Mouse (Mus musculus) stomach, embryonic 14.5 days (tissue): Measurements from ENCODE around the gene Yeats2. TPM values are rescaled to one million over a fixed set of nuclear protein-coding genes. Genes with fewer than 3 reads are reported as not detected.

Experiments
- ATAC-seq: fragments of 200-750 bp; cut with Nextera tagmentation; 2 replicates; pipeline ENCODE4 v1.8.0; 2017; ENCODE audit warnings: low read depth, moderate TSS enrichment; ENCODE audit not compliant: insufficient number of reproducible peaks, insufficient read depth, low FRiP score
- H3K27ac ChIP-seq: fragments of 300-500 bp; sonication (generic); 2 replicates; pipeline ENCODE4 v1.5.1; 2014; ENCODE audit warnings: mild to moderate bottlenecking, low read length, moderate library complexity, mixed read lengths
- H3K27me3 ChIP-seq: fragments of 300-500 bp; sonication (generic); 2 replicates; pipeline ENCODE4 v1.6.1; 2014; ENCODE audit warnings: low read length, control low read depth, mixed read lengths; ENCODE audit not compliant: control insufficient read depth, insufficient read depth
- H3K36me3 ChIP-seq: fragments of 300-500 bp; sonication (generic); 2 replicates; pipeline ENCODE4 v1.6.1; 2014; ENCODE audit warnings: mild to moderate bottlenecking, control low read depth, low read length, moderate library complexity, mixed read lengths; ENCODE audit not compliant: control insufficient read depth, insufficient read depth
- H3K4me1 ChIP-seq: fragments of 300-500 bp; sonication (generic); 2 replicates; pipeline ENCODE4 v1.6.1; 2014; ENCODE audit warnings: low read length, control low read depth, mixed read lengths; ENCODE audit not compliant: control insufficient read depth, insufficient read depth
- H3K4me2 ChIP-seq: fragments of 300-500 bp; sonication (generic); replicated peaks from 2 replicates; pipeline ENCODE4 v1.6.1; 2014; ENCODE audit warnings: low read depth, low read length, control low read depth
- H3K4me3 ChIP-seq: fragments of 300-500 bp; sonication (generic); 2 replicates; pipeline ENCODE4 v1.5.1; 2014; ENCODE audit warnings: low read depth, low read length, control low read depth
- H3K9ac ChIP-seq: fragments of 300-500 bp; sonication (generic); replicated peaks from 2 replicates; pipeline ENCODE4 v1.6.1; 2014; ENCODE audit warnings: low read depth, mild to moderate bottlenecking, control low read depth, low read length, moderate library complexity, mixed read lengths
- H3K9me3 ChIP-seq: fragments of 300-500 bp; sonication (generic); 2 replicates; pipeline ENCODE4 v1.6.1; 2016; ENCODE audit warnings: low read depth, low read length, control low read depth; ENCODE audit not compliant: control insufficient read depth
- WGBS: fragments of 180-500 bp; shearing (Covaris S2); extraction: QIAGEN DNeasy Blood & Tissue Kit; methylation state at CpG from one replicate; pipeline ENCODE4 v1.1.7; 2014; 5-methylcytosine and 5-hydroxymethylcytosine counted together
- polyA plus RNA-seq: library from polyadenylated mRNA; unstranded; fragments of >200 nt; fragmentation: Nextera tagmentation; extraction: Ambion mirVana; gene quantifications from 2 replicates; pipeline ENCODE4 v1.2.1, GENCODE M21; 2014

The Yeats2 gene
- polyA plus RNA-seq: 44.1 and 45.3 TPM in 2 replicates

GRCm38 (mm10) chr16:20140772-20141531 is at the start of gene Yeats2:
Gene Yeats2, plus strand, starts transcription at chr16:20141063.
- Histone ChIP-seq H3K4me2 (peak within 1 kb of the TSS; percentile 78), H3K27me3 (no peaks in the 10 kb centered on the region), H3K36me3 (no peaks in the 10 kb centered on the region), H3K9ac (peak within 1 kb of the TSS; percentile 79), H3K4me3 (peak within 1 kb of the TSS; percentile 73), H3K4me1 (peaks cover 6% of the 10 kb centered on the region; the same call in 1 of the 2 replicates), H3K27ac (peak within 1 kb of the TSS; percentile 94), H3K9me3 (no peaks in the 10 kb centered on the region)
- WGBS: under 1% methylated on average over 78 of the region's 92 CpGs
- peak; percentile 94 for ATAC-seq

- no peak overlapping the region for H3K4me3 ChIP-seq
- no peaks in the 10 kb centered on the region for H3K9me3 ChIP-seq
- H3K9ac ChIP-seq: no peak overlapping the region
- H3K4me1 ChIP-seq: no peaks in the 10 kb centered on the region
- no peaks in the 10 kb centered on the region for H3K36me3 ChIP-seq
- no peak overlapping the region for H3K27ac ChIP-seq
- 79% methylated on average over 2 of the region's 2 CpGs for WGBS
- H3K4me2 ChIP-seq: no peak overlapping the region
- ATAC-seq: no peak
- no peaks in the 10 kb centered on the region for H3K27me3 ChIP-seq
These were observed 44.9 kb upstream of the Yeats2 start for GRCm38 (mm10) chr16:20095966-20096365.

- Histone ChIP-seq H3K27me3 (no peaks in the 10 kb centered on the region), H3K9ac (peak within 1 kb of the TSS; percentile 60), H3K4me3 (peak within 1 kb of the TSS; percentile 59), H3K4me1 (no peaks in the 10 kb centered on the region), H3K4me2 (peak within 1 kb of the TSS; percentile 43), H3K9me3 (no peaks in the 10 kb centered on the region), H3K36me3 (no peaks in the 10 kb centered on the region), H3K27ac (peak within 1 kb of the TSS; percentile 90)
- ATAC-seq: peak; percentile 93
- WGBS: 1% methylated on average over 29 of the region's 29 CpGs
These were observed 43.7 kb upstream of the Yeats2 start, which contains the start of gene Klhl24 for GRCm38 (mm10) chr16:20097069-20097710. Gene Klhl24, plus strand, starts transcription at chr16:20097542.

GRCm38 (mm10) chr16:20097711-20098374 is 43.0 kb upstream of the Yeats2 start:
- Histone ChIP-seq H3K4me1 (no peaks in the 10 kb centered on the region), H3K4me2 (peak overlapping the region; percentile 43), H3K4me3 (peak overlapping the region; percentile 59), H3K9ac (peak overlapping the region; percentile 60), H3K27ac (peak overlapping the region; percentile 90), H3K9me3 (no peaks in the 10 kb centered on the region), H3K27me3 (no peaks in the 10 kb centered on the region), H3K36me3 (no peaks in the 10 kb centered on the region)
- ATAC-seq: peak; percentile 93
- WGBS: under 1% methylated on average over 61 of the region's 61 CpGs

- Histone ChIP-seq H3K4me3 (peak overlapping the region; percentile 59), H3K27me3 (no peaks in the 10 kb centered on the region), H3K36me3 (peaks cover 3% of the 10 kb centered on the region; the same call in 1 of the 2 replicates), H3K4me2 (peak overlapping the region; percentile 43), H3K4me1 (no peaks in the 10 kb centered on the region), H3K9ac (peak overlapping the region; percentile 60), H3K27ac (peak overlapping the region; percentile 90; the same call in 1 of the 2 replicates), H3K9me3 (peaks cover 2% of the 10 kb centered on the region; the same call in 1 of the 2 replicates)
- no peak for ATAC-seq
- 7% methylated on average over 4 of the region's 4 CpGs for WGBS
These were observed 42.5 kb upstream of the Yeats2 start for GRCm38 (mm10) chr16:20098375-20098727.

GRCm38 (mm10) chr16:20098866-20099629 is 41.8 kb upstream of the Yeats2 start:
- Histone ChIP-seq H3K9me3 (peaks cover 6% of the 10 kb centered on the region), H3K4me2 (no peak overlapping the region), H3K4me3 (no peak overlapping the region), H3K36me3 (peaks cover 7% of the 10 kb centered on the region; the same call in 1 of the 2 replicates), H3K27me3 (no peaks in the 10 kb centered on the region), H3K4me1 (no peaks in the 10 kb centered on the region), H3K27ac (no peak overlapping the region), H3K9ac (no peak overlapping the region)
- ATAC-seq: no peak
- 90% methylated on average over 6 of the region's 6 CpGs for WGBS

- no peak overlapping the region for H3K4me2 ChIP-seq
- ATAC-seq: no peak
- H3K36me3 ChIP-seq: peaks cover 29% of the 10 kb centered on the region
- H3K9ac ChIP-seq: no peak overlapping the region
- H3K27me3 ChIP-seq: no peaks in the 10 kb centered on the region
- no peak overlapping the region for H3K4me3 ChIP-seq
- peaks cover 6% of the 10 kb centered on the region for H3K9me3 ChIP-seq
- H3K4me1 ChIP-seq: no peaks in the 10 kb centered on the region
- WGBS: 93% methylated on average over 8 of the region's 8 CpGs
- no peak overlapping the region for H3K27ac ChIP-seq
These were observed 33.9 kb upstream of the Yeats2 start for GRCm38 (mm10) chr16:20106996-20107395.

- WGBS: 95% methylated on average over 6 of the region's 6 CpGs
- no peak overlapping the region for H3K4me2 ChIP-seq
- no peak overlapping the region for H3K4me3 ChIP-seq
- no peak overlapping the region for H3K9ac ChIP-seq
- H3K27me3 ChIP-seq: no peaks in the 10 kb centered on the region
- H3K36me3 ChIP-seq: peaks cover 27% of the 10 kb centered on the region
- H3K4me1 ChIP-seq: no peaks in the 10 kb centered on the region
- ATAC-seq: no peak
- H3K9me3 ChIP-seq: no peaks in the 10 kb centered on the region
- no peak overlapping the region for H3K27ac ChIP-seq
These were observed 31.9 kb upstream of the Yeats2 start for GRCm38 (mm10) chr16:20108961-20109360.
